Mouse (Mus musculus) NIH3T3 (cell line): ENCODE data around the gene Dnaic1.
A peak's percentile ranks its signal among the peaks of the same experiment; 100 is the strongest.

Experiments
- DNase-seq: peaks from one replicate; pipeline ENCODE4 v3.0.0-alpha.2; 2012; ENCODE audit warnings: low read depth

Dnaic1 gene

DNA sequence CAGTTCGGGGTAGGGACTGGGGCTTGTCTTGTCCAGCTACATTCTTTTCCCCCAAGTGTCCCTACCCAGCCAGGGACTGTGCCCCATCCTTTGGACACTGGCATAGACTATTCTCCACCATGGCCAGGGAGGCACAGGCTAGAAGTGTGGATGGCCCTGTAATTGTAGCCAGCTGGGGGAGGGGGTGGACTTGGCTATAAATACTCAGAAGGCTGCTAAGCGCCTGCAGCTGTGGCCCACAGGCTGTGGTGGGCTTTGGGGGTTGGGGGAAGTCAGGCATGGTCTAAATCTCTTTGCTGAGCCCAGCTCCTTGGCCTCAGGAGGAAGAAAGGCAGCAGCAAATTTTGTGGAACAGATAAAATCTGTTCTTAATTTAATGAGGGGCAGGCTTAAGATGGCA lies 66.3 kb downstream of the Dnaic1 start:
- DNase-seq: no peak

DNA sequence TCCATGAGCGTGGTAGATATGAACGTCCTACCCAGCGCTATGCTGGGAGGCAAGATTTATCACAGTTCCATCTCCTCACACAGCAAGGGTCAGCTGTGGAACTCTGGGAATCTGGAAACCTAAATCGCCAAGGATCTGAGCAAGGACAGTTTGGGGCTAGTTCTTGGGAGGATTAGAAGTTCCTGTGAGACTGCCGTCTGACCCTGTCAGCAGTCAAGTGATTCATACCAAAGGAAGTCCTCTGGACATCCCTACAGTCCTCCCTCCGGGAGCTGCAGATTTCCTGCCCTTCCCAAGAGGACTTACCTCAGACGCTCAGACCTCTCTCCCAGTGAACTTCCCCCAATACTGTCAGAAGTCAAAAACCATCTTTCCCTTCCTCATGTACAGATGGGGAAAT lies 66.8 kb downstream of the Dnaic1 start:
- no peak for DNase-seq

DNA sequence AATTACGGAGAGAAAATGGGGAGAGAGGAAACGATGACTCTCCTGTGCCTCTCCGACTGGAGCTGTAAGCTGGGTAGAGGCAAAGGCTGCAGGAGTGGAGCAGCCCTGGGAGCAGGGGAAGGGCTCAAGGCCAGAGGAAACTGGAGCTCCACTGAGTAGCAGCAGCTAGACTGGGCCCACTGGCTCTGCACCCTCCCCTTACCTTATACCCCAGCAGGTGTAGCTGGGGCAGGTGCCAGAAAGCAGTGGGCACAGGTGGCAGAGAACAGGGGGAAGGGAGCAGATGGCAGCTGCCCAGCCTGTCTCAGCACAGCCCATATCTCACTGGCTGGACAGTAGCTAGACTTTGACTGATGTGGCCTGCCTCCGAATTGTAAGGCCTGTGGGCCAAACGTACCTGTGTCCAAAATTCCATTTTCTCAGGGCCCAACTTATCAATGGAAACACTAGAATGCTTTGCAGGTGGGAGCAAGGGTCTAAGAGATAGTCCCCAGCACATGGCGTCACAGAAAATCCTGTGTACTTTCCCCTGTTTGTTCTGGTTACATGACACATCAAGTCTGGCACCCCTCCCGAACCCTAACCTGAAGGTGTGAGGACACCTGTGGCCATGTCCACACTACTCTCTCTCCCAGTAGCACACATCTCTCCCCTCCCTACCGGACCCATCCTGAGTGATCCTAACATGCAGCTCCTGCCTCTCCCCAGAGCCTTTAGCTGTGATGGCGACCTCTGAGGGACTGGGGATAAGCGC lies 67.5 kb downstream of the Dnaic1 start:
- no peak for DNase-seq

DNA sequence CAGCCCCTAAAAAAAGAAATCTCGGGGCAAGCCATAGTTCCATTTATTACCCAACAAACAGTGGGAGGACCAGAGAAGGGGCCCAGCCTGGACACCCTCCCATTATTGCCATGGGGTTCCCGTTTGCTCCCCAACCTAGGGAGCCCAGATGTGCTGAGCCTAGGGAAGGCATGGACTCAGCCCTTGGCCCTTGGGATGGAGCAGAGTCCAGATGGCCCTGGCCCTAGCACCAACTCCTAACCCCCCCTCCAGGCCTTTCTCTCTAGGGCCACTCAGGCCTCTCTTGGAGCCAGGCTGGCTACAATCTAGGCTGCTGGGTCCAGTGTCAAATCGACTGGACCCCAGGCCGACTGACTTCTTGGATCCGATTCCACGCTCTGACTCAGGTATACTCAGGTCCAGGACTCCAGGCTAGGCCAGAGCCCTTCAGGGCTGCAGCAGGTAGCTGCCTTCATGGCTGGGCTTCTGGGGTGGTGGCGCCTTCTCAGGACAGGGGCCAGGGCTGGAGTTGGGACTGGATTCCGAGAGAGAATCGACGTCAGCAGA lies 68.7 kb downstream of the Dnaic1 start:
- no peak for DNase-seq

DNA sequence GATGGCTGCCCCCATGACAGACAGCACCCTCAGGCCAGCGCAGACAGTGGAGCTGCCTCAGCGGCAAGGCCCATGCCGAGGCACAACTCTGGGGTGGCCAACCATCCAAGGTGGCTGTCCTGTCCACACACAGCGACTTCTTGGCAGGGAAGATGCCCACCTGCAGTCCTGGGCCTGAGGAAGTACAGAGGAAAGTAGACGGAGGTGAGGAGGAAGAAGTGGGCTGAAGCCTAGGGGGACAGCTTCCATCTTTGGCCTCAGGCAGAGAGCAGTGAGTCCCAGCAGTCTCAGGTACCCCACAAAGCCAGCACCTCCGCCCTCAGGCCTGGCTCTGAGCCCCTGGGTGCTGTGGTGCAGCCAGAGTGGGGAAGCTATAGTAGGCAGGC lies 69.2 kb downstream of the Dnaic1 start:
- DNase-seq: no peak

DNA sequence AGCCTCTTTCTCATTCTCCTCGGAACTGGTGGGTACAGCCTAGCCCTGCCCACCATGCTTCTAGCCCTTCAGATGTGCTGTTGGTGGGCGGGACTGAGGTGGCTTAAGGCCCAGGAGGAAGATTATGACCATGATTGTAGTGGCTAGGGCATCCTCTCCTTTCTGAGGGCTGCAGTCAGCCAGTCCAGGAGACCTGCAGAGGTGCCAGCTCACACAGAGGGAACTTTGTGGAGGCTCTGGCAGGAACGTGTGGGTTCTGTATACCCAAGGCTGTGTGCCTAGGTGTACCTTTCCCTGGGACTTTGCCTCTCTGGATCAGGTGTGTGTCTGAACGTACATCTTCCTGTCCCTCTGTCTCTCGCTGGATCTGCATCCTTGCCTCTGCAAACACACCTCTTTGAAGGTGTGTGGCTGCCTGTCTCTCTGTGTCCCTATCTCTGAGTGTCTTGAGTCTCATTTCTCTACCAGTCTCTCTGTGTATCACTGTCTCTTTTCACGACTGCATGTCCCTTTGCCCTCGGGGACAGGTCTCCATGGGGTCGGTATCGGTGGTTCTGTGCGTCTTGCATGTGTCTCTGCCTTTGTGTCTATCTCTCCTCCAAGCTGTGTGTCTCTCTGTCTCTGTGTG lies 69.8 kb downstream of the Dnaic1 start:
- no peak for DNase-seq

DNA sequence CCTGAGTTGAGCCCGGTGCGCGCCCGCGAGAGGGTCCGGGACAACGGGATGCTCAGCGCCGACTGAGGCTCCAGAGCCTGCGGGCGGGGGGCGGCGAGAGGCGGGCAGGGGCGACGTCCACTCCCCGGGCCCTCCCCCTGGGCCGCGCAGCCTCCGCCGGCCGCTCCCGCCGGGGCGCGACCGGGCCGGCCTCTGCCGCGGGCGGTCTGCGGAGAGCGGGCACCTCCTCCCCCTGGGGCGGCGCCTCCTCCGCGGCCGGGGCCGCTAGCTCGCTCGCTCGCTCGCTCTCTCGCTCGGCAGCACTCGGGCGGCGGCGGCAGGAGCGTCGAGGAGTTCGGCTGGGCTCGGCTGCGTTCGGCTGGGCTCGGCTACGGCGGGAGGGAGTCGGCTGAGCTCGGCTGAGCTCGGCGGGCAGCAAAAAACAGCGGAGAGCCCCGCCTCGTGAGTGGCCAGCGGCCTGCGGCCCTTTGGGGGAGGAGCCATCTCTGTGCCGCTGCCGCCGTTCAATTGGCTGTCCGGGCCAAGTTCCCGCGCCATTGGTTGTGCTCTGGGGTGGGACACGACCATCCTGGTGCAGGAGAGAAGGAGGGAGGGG lies 70.4 kb downstream of the Dnaic1 start, which contains the start of gene Enho:
Enho (minus strand) TSS at position 412 of the 595 bp plus-strand sequence.
- DNase-seq: peak; percentile 93

DNA sequence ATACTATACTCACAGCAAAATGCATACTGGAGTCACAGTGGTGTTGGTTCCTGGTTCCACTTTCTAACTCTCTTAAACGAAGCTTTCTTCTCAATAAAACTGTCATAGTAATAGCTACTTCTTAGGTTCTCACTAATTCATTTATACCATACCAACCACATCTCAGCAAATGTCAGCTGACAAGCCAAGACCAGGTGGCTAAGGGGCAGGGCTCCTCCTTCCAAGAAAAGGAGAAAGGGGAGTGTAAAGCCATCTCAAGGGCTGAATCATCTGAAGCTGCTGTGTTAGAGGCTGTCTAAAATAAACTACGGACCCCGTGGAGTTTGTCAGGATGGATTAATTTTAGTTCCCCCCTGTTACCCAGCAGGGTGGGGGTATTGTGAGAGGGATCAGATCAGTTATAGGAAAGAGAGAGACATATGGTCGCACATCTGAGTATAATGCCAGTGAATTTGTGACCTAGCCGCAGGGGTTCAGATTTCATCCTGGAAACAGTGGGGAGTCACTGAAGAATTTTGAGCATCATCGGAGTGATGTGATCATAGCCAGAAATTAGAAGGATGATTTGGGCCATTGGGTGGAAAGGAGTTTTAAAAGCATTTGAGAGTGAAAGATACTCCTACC lies 71.7 kb downstream of the Dnaic1 start:
- DNase-seq: no peak

DNA sequence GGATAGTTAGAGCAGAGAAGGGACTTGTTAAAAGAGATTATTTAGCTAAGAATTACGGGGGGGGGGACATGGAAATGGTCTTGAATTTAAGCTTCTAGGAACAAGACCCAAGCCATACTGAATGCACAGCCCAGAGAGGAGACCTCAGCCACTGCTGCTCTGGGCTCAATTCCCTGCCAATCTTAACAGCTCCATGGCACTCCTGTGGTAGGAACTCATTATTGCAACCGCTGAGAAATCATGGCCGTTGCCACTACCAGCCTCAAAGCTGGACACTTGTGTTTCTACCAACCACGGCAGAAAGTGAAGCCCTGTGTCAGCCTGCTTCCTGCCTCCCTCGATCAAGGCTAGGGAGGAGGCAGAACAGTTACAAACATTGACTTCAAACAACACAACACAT lies 75.9 kb downstream of the Dnaic1 start:
- peak; percentile 46 for DNase-seq

DNA sequence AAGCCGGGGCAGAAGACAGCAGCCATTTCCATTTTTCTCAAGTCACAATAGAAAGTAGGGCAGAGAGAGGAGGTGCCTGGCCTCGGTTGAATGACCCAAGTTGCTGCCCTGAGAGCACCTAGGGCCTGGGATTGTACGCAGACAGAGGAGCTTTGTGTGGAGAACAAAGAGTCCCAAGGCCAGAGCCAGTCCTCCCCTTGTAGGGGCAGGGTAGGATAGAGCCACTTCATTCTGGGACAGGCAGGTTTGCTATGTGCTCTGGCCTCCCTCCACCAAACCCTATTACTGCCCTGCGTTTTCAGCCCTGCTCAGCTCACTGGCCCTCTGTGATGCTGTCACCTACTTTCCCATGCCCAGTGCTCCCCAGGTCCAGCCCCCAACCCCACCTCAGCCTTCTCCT lies 78.6 kb downstream of the Dnaic1 start:
- no peak for DNase-seq

DNA sequence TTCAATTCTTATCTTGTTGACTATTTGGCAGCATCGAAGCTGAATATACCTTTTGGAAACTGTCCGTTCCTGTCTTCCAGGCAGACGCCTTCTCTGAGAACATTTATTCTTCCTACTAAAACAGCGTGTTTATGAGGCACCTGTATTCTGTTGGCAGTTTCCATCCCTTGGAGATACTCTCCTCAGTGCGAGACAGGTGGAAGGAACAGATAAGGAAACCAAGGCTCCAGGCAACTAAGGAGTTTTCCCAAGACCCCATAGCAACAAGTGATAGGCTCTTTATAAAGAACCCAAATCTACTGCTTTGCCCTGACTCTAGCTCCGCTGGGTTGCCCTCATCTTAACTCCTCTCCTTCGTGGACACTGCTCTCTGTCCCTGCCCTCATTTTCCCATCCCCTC lies 79.1 kb downstream of the Dnaic1 start:
- no peak for DNase-seq

DNA sequence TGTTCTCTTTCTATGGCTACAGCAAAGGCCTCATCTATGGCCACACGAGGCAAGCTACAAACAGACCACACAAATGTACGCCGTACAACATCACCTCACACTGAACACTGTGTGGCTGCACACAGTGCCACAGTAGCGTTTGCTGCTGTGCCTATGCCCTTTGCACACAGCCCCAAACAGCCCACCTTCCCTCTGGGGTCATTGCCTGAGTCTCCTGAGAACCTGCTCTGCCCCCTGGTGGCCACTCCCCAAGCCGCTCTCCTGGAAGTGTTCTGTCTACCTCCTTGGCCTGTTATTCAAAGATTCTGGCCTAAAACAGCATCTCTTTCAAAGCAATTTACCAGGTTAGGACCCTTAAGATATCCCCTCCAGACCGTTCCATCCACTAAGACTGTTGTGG lies 83.7 kb downstream of the Dnaic1 start:
- peak; percentile 79 for DNase-seq

DNA sequence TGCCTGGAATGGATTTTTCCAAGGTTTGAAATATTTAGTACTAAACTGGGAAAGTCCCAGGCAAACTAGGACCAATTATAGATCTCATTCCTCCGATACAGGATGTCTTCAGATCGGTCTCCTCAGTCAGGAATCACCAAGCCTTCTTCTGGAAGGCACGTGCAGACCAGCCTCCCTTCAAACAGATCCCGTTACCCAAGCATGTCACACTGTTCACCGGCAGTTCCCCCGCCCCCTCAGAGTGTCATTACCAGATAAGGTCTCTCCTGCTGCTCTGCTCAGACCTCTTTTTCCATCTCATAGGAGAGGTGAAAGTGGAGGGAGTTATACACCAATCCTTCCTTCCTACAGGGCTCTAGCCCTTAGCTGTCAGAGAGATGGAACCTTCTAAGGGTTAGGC lies 84.2 kb downstream of the Dnaic1 start:
- no peak for DNase-seq

DNA sequence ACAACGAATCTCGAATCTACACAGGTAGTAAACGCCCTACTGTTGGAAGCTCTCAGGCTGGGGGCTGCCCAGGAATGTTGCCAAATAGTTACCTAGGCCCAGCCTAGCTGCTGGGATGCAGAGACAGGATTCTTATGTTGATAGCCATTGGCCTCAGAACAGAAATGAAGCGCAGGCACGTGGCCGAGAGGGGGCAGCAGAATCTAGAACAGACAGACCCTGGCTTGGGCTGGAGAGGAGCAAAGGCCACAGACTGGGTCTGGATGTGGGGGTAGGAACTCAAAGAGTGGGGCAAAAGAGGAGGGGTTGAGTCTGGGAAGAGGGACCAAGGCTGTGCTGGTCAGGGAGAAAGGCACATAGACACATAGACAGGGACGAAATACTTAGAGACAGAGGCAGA lies 84.6 kb downstream of the Dnaic1 start:
- peak; percentile 63 for DNase-seq

DNA sequence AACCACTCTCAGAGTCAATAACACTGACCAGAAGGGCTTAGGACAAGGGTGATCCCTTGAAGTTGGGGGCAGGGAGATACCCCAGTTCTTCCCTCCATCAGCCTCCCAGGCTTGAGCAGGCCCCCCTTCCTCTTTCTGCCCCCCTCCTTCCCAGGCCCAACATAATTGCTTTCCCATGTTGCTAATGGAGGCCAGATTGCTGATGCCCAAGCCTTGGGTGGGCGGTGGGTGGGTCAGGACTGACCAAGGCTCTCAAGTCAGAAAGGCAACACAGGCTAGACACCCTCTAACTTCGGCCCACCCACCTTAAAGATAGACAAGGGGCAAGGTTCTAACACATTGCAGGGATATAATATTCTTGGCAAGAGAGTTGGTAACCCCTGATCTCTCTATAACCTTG lies 86.0 kb downstream of the Dnaic1 start:
- DNase-seq: no peak

DNA sequence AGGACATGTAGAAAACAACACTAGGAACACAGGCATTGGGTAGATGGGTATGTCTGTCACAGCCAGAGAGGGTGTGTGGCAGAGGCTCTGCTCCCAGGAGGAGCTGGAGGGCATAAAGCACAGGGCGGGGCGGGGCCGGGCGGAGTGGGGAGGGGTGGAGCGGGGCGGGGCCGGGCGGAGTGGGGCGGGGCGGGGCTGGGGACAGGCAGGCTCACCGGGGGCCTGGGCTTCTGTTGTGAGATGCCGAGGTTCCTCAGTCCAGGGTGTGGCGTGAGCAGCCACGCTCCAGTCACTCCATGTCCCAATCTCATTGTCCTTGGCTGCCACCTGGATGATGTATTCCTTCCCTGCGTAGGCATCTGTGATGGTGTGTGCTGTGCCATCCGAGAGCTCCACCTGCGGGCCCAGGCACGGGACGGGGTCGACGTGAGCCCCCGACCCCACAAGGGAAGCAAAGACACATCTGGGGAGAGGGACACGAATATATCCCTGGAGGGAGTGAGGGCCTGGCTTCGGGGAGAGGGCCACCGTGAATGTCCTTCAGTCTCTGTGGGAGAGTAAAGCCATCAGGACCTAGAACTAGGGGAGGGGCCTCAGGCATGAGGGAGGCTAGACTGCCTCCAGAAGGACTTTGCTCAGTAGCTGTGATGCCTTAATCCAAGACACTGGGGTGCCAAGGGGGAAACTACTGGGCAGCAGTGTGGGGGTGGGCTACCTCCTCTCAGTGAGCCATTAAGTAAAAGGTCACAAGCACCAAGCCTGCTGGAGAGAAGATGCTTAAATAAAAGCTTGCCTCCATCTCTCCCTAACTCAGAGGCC lies 89.2 kb downstream of the Dnaic1 start:
- DNase-seq: no peak

DNA sequence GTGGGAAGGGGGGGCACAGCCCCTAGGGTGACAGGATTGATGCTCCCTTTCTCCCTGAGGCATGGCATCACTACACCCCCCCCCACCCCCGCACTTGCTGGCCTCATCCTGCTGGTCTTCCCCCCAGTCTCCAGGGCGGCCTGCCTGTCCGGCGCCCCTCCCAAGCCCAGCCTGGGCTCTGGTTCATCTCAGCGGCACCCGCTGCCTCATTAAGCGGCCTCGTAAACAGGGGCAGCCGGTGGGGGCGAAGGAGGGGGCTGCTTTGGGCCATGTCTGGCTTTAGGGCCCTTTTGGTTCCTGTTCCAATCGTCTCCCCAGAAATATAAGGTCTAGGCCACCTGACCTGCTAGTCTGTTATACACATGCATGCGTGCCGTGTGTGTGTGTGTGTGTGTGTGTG lies 90.0 kb downstream of the Dnaic1 start:
- no peak for DNase-seq

DNA sequence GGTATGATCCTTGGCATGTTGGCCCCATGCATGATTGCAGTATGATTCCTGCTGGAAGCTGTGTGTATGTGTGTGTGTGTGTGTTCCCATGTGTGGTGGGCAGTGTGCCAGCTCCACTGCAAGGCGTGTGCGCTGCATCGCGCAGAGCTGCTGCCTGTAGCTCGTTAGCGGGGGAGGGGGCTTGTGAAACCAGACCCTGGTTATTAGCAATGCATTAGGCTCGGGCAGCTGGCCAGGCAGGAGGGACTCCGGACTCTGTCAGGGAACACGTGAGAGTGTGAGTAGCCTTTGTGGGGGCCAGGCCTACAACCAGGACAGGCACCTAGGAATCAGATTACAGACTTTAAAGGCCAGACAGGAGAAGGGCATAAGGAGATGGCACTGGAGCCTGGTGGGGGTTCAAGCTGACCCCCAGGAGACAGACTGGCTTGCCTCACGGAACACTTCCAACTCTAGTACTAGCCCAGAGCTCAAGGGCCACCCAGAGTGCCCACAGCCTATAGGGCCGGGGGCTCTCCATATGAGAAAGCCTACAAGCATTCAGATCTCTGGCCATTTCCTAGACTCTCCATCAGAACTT lies 91.4 kb downstream of the Dnaic1 start:
- peak; percentile 14 for DNase-seq

DNA sequence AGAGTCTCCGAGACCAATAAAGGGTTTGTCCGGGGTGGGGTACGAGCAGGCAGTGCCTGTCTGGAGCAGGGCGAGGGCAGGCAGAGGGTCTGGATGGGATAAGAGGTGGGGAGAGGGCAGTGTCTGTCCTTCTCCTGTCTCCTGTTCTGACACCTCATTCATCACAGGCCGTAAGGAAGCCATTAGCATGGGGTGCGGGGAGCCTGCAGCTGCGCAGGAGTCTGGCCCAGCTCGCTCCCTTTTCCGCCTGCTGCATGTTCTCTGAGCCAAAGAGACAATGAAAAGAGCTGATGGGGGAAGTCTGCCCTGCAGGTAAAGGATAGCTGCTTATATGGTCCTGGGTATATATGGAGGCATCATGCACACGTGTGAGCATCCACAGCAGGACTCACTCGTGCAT lies 93.1 kb downstream of the Dnaic1 start:
- no peak for DNase-seq

DNA sequence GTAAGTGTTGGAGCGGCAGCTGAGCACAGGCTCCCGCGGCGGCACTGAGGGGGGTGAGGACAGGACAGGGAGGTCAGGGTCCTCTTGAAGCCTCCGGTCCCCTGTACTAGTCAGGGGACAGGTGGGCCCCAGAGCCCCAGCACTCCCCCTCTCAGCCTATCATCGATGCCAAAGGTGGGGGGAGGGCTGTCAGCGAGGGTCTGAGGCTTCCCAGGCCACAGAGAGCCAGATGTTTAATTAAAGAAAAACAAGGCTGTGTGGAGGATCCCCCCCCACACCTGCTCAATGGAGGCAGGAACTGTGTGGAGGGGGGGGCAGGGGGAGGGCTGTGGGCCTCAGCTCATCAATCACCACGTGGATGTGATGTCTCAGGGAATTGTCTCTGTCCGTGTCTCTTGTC lies 94.0 kb downstream of the Dnaic1 start:
- no peak for DNase-seq

DNA sequence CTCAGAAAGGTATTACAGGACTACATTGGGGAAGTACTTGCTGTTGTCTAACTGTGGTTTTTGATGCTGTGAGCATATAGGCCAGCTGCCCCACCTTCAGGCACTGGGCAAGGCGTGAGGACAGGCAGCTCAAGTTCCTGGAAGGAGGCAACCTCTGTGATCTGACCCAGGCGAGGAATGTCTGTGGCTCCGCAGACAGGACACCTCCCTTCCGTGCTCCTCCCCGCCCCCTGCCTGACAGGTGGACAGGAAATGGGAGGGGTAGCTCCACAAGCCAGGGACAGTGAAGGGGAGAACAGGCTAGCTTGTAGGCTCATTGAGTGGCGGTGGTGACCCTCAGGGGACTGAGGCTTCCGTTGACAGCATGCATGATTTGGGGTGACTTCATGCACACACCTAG lies 95.0 kb downstream of the Dnaic1 start:
- no peak for DNase-seq
